Mouse (Mus musculus): ENCODE data around the gene Cby3.

DNA sequence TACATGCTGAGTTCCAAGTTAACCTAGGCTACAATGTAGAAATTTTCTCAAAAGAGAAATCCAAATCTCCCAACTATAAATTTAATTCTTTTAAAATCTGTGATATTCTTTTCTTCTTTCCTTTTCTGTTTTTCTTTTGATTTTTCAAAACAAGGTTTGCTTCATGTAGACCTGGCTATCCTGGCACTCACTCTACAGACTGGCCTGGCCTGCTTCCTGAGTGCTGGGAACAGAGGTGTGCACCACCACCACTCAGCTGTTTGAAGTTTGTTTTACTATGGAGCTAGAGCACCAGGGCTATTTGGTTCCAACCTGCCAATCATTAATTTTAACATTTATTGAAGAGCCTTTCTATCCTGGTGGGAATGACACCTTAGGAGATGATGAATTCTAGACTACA lies 18.8 kb downstream of the Cby3 start:
- TF ChIP-seq GATA1 (IDR thresholded peaks at IDR 0.05; ENCODE audit: low read length): no peak
- TF ChIP-seq TAL1 (IDR thresholded peaks at IDR 0.05; ENCODE audit: low read length): no peak

Data from erythroblast, embryonic 14.5 days (primary cell).